Comparison of ENCODE assay signal across 20 mouse cellular contexts in the genomic region with DNA sequence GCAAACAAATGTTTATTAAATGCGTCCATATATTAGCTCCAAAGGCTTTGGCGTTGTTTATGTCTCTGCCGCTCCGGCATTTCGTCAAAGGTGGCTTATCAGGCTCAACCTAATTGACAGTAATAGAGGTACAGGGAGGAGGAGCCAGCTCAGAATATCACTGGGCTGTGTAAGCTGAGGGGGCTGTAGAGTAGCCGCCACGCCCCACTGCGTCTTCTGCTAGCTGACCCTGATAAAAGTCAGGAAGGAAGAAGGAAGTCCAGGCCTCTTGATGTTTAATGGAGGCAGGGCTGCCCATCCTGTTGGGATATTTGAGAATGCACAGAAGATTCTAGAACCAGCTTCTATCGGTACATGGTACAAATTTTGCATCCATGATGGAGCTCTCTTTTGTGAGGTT.
"Had no signal": no experiment of that assay in that cellular context is flagged by ENCODE, and none has a peak within 500 bp of the region (broad histone marks: within the 10 kb centered on the region; RNA-seq: fewer than 3 reads in every experiment).

No protein-coding gene starts in this region.

- H3K27me3 ChIP-seq: liver, embryonic 13.5 days; liver, embryonic 15.5 days; midbrain, embryonic 12.5 days; neural tube, embryonic 13.5 days; neural tube, embryonic 15.5 days had no signal

- H3K9me3 ChIP-seq: liver, embryonic 13.5 days; liver, embryonic 15.5 days; midbrain, embryonic 10.5 days; midbrain, embryonic 12.5 days; neural tube, embryonic 13.5 days; neural tube, embryonic 15.5 days had no signal

- DNase-seq: liver; liver, embryonic 13.5 days; liver, postnatal 0 days; midbrain, embryonic 14.5 days; retina, postnatal 1 day; right cerebral cortex, adult 18-20 months; right cerebral cortex, postnatal 25 days; right cerebral cortex, postnatal 4 days; spleen, adult 18-20 months; thymus, adult 18-20 months; thymus, postnatal 14 days; thymus, postnatal 4 days had no signal

- ATAC-seq: liver, postnatal 0 days; midbrain, embryonic 16.5 days had no signal

- H3K4me2 ChIP-seq: liver, embryonic 11.5 days; liver, embryonic 13.5 days; liver, embryonic 15.5 days; midbrain, embryonic 12.5 days; neural tube, embryonic 13.5 days; neural tube, embryonic 15.5 days had no signal

- H3K27ac ChIP-seq: liver, embryonic 13.5 days; liver, embryonic 15.5 days; midbrain, embryonic 10.5 days; midbrain, embryonic 12.5 days; neural tube, embryonic 13.5 days; neural tube, embryonic 15.5 days had no signal

- H3K4me1 ChIP-seq: liver, embryonic 13.5 days; liver, embryonic 15.5 days; midbrain, embryonic 10.5 days; midbrain, embryonic 12.5 days; neural tube, embryonic 13.5 days; neural tube, embryonic 15.5 days had no signal

- H3K36me3 ChIP-seq: liver, embryonic 13.5 days; liver, embryonic 15.5 days; midbrain, embryonic 10.5 days; midbrain, embryonic 12.5 days; neural tube, embryonic 13.5 days; neural tube, embryonic 15.5 days had no signal

- H3K4me3 ChIP-seq: liver, embryonic 13.5 days; liver, embryonic 15.5 days; midbrain, embryonic 10.5 days; midbrain, embryonic 12.5 days; myocyte; neural tube, embryonic 13.5 days; neural tube, embryonic 15.5 days had no signal

- H3K9ac ChIP-seq: liver, embryonic 13.5 days; liver, embryonic 15.5 days; liver, postnatal 0 days; midbrain, embryonic 12.5 days; neural tube, embryonic 13.5 days; neural tube, embryonic 15.5 days had no signal
